8 mouse cellular contexts compared by ENCODE assay signal in the genomic region with DNA sequence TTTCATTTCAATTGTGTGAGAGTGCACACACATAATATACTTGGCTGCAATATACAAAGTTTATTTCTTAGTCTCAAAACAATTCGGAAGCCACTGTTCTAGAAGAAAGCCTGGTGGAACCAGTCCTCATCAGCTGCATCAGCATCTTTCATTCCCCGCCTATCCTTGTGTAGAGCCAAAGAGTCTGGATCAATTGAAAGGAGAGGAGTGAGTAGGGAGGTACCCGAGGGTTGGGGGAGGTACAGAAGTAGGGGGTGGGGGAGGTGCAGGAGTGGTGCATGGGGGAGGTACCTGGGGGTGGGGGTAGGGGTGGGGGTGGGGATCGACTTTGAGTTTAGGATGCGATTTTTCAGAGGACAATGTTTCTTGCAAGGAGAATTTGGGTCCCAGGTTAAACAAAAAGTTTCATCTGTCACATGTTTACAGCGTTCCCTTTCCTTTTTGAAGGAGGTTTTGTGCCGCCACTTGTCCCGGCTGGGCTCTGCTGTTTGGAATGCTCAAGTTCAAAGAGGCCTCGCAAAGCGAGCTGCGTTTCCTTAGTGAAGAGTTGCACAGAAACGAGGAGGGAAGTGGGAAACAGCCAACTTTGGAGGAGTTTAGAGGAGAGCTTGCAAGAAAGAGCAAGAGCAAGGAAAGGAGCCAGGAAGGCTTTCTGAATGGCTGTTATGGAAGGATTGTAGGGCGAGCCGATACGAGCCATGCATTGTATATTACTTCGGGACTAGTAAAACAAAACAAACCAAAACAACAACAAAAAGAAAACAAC.
DNase-seq lines count a peak whose midpoint lies in the region; ATAC-seq lines count a peak whose summit lies in the region.

No protein-coding gene starts in this region.

- no peak for DNase-seq in heart, adult 8-10 months (ENCODE audit: low spot score)
- DNase-seq in embryonic facial prominence, embryonic 10.5 days (ENCODE audit: low spot score) = peak; percentile 33
- DNase-seq in left cerebral cortex, postnatal 4 days = peak; percentile 26
- no peak for DNase-seq in yolk sac, embryonic 10.5 days (ENCODE audit: low spot score)
- no peak for DNase-seq in spleen, postnatal 14 days (ENCODE audit: low spot score in 2 of 2)

- H3K4me2 ChIP-seq in heart, embryonic 12.5 days = peak overlapping the region; percentile 62
- H3K4me2 ChIP-seq in hindbrain, embryonic 12.5 days (replicated peaks) = peak overlapping the region; percentile 34
- H3K4me2 ChIP-seq in midbrain, embryonic 15.5 days = no peak overlapping the region; the same call in 1 of the 2 replicates

- no peak for ATAC-seq in heart, embryonic 12.5 days (ENCODE audit: insufficient number of reproducible peaks, low FRiP score)
- ATAC-seq in hindbrain, embryonic 12.5 days (ENCODE audit: low FRiP score) = no peak
- peak; percentile 74 for ATAC-seq in midbrain, embryonic 15.5 days (replicated peaks)

- H3K27me3 ChIP-seq in heart, embryonic 12.5 days (replicated peaks) = no peaks in the 10 kb centered on the region
- no peaks in the 10 kb centered on the region for H3K27me3 ChIP-seq in embryonic facial prominence, embryonic 10.5 days (replicated peaks; ENCODE audit: low read depth, poor library complexity, severe bottlenecking)
- H3K27me3 ChIP-seq in hindbrain, embryonic 12.5 days = no peaks in the 10 kb centered on the region
- H3K27me3 ChIP-seq in midbrain, embryonic 15.5 days (replicated peaks) = no peaks in the 10 kb centered on the region

- H3K36me3 ChIP-seq in heart, embryonic 12.5 days = no peaks in the 10 kb centered on the region
- H3K36me3 ChIP-seq in embryonic facial prominence, embryonic 10.5 days (replicated peaks) = no peaks in the 10 kb centered on the region
- no peaks in the 10 kb centered on the region for H3K36me3 ChIP-seq in hindbrain, embryonic 12.5 days
- no peaks in the 10 kb centered on the region for H3K36me3 ChIP-seq in midbrain, embryonic 15.5 days (replicated peaks)

- H3K4me1 ChIP-seq in heart, embryonic 12.5 days (replicated peaks) = 0 out of 2 replicates have a peak, but pooled peaks cover 4% of the 10 kb centered on the region
- H3K4me1 ChIP-seq in embryonic facial prominence, embryonic 10.5 days = peaks cover 15% of the 10 kb centered on the region
- H3K4me1 ChIP-seq in hindbrain, embryonic 12.5 days = peaks cover 5% of the 10 kb centered on the region; the same call in 1 of the 2 replicates
- no peaks in the 10 kb centered on the region for H3K4me1 ChIP-seq in midbrain, embryonic 15.5 days

- H3K9me3 ChIP-seq in heart, embryonic 12.5 days (replicated peaks) = peaks cover 3% of the 10 kb centered on the region; the same call in 1 of the 2 replicates
- no peaks in the 10 kb centered on the region for H3K9me3 ChIP-seq in embryonic facial prominence, embryonic 10.5 days
- H3K9me3 ChIP-seq in hindbrain, embryonic 12.5 days (replicated peaks) = no peaks in the 10 kb centered on the region
- H3K9me3 ChIP-seq in midbrain, embryonic 15.5 days = no peaks in the 10 kb centered on the region

- H3K9ac ChIP-seq in heart, embryonic 12.5 days = peak overlapping the region; percentile 41; the same call in 1 of the 2 replicates
- no peak overlapping the region for H3K9ac ChIP-seq in hindbrain, embryonic 12.5 days
- H3K9ac ChIP-seq in midbrain, embryonic 15.5 days = no peak overlapping the region

- H3K4me3 ChIP-seq in heart, embryonic 12.5 days = peak overlapping the region; percentile 39
- H3K4me3 ChIP-seq in embryonic facial prominence, embryonic 10.5 days = peak overlapping the region; percentile 39
- H3K4me3 ChIP-seq in hindbrain, embryonic 12.5 days = no peak overlapping the region; the same call in 1 of the 2 replicates
- no peak overlapping the region for H3K4me3 ChIP-seq in midbrain, embryonic 15.5 days

- WGBS in heart, embryonic 12.5 days = 21% methylated on average over 16 of the region's 16 CpGs
- WGBS in embryonic facial prominence, embryonic 10.5 days = 20% methylated on average over 16 of the region's 16 CpGs
- WGBS in hindbrain, embryonic 12.5 days = 19% methylated on average over 16 of the region's 16 CpGs
- WGBS in midbrain, embryonic 15.5 days = 23% methylated on average over 16 of the region's 16 CpGs

- H3K27ac ChIP-seq in heart, embryonic 12.5 days (ENCODE audit: poor library complexity, severe bottlenecking) = no peak overlapping the region
- peak overlapping the region; percentile 65; the same call in 1 of the 2 replicates for H3K27ac ChIP-seq in embryonic facial prominence, embryonic 10.5 days (replicated peaks)
- H3K27ac ChIP-seq in hindbrain, embryonic 12.5 days = no peak overlapping the region; the same call in 1 of the 2 replicates
- peak overlapping the region; percentile 29; the same call in 1 of the 2 replicates for H3K27ac ChIP-seq in midbrain, embryonic 15.5 days

- intact Hi-C loops in left cerebral cortex, postnatal 4 days (cut with DNase I) = no loop called here

Comparison
In these comparisons a context has a peak if more than half of its experiments do, and no peak if none do; other contexts are left out.
1. H3K27ac ChIP-seq: peak in embryonic facial prominence, embryonic 10.5 days (single experiment) and midbrain, embryonic 15.5 days (single experiment); none in heart, embryonic 12.5 days (single experiment) and hindbrain, embryonic 12.5 days (single experiment).
2. H3K4me3 ChIP-seq: peak in heart, embryonic 12.5 days (single experiment) and embryonic facial prominence, embryonic 10.5 days (single experiment); none in hindbrain, embryonic 12.5 days (single experiment) and midbrain, embryonic 15.5 days (single experiment).
3. DNase-seq: peak in embryonic facial prominence, embryonic 10.5 days (single experiment) and left cerebral cortex, postnatal 4 days (single experiment); none in heart, adult 8-10 months (single experiment), yolk sac, embryonic 10.5 days (single experiment) and spleen, postnatal 14 days (0 of 2).